Mouse (Mus musculus) ES-Bruce4 (cell line): ENCODE results near the gene Intu.

ENCODE experiments used
- CTCF ChIP-seq: IDR thresholded peaks from one replicate; pipeline ENCODE4 v1.8.1; 2011; ENCODE audit warnings: low read depth, low read length
- EP300 ChIP-seq: IDR thresholded peaks from 2 replicates; pipeline ENCODE4 v1.6.1; 2011; ENCODE audit warnings: low read depth, low read length; ENCODE audit not compliant: insufficient read depth
- POLR2A ChIP-seq: IDR thresholded peaks from one replicate; pipeline ENCODE4 v1.8.1; 2011; ENCODE audit warnings: low read length; ENCODE audit not compliant: insufficient read depth

DNA sequence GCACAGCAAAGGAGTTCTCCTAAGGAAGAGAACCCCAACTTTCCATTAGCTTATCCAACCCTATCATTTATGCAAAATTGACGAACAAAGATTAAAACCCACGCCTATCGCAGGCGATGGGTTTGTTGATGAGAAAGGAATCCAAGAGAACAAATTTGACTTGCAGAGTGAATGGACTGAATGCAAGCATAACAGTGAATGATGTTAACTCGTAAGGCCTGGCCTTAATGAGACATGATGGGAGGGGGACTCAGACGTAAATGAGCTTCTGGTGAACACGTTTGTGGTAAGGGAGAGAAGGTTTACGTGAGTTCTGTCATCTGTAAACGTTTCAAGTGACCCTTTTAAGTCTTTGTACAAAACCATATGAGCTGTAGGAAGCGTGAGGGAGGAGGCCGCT is 1.2 kb downstream of the Intu start:
- no peak for TF ChIP-seq CTCF
- no peak for TF ChIP-seq POLR2A
- TF ChIP-seq EP300: no peak
